Mouse (Mus musculus) embryonic facial prominence, embryonic 15.5 days (tissue): Measurements from ENCODE around the gene Trf. TPM values are rescaled to one million over a fixed set of nuclear protein-coding genes. Genes with fewer than 3 reads are reported as not detected.
"Not testable (repeated sequence)": the region's sequence is repeated elsewhere in the genome, so short reads cannot be mapped to it uniquely, and the experiment has no call there.

Experiments
- ATAC-seq: fragments of 200-750 bp; cut with Nextera tagmentation; 2 replicates; pipeline ENCODE4 v1.8.0; 2017; ENCODE audit warnings: low read depth, moderate TSS enrichment; ENCODE audit not compliant: insufficient number of reproducible peaks, low FRiP score, low TSS enrichment
- H3K27ac ChIP-seq: fragments of 300-500 bp; sonication (generic); replicated peaks from 2 replicates; pipeline ENCODE4 v1.5.1; 2015; ENCODE audit warnings: mild to moderate bottlenecking, inconsistent platforms
- H3K27me3 ChIP-seq: fragments of 300-500 bp; sonication (generic); 2 replicates; pipeline ENCODE4 v1.6.1; 2015; ENCODE audit warnings: inconsistent platforms
- H3K36me3 ChIP-seq: fragments of 300-500 bp; sonication (generic); 2 replicates; pipeline ENCODE4 v1.6.1; 2015; ENCODE audit warnings: mild to moderate bottlenecking, inconsistent platforms
- H3K4me1 ChIP-seq: fragments of 300-500 bp; sonication (generic); 2 replicates; pipeline ENCODE4 v1.6.1; 2015; ENCODE audit warnings: inconsistent platforms
- H3K4me2 ChIP-seq: fragments of 300-500 bp; sonication (generic); replicated peaks from 2 replicates; pipeline ENCODE4 v1.6.1; 2015; ENCODE audit warnings: mild to moderate bottlenecking, inconsistent platforms
- H3K4me3 ChIP-seq: fragments of 300-500 bp; sonication (generic); replicated peaks from 2 replicates; pipeline ENCODE4 v1.5.1; 2015; ENCODE audit warnings: mild to moderate bottlenecking, inconsistent platforms
- H3K9ac ChIP-seq: fragments of 300-500 bp; sonication (generic); 2 replicates; pipeline ENCODE4 v1.6.1; 2015; ENCODE audit warnings: inconsistent platforms
- H3K9me3 ChIP-seq: fragments of 300-500 bp; sonication (generic); replicated peaks from 2 replicates; pipeline ENCODE4 v1.6.1; 2016; ENCODE audit warnings: inconsistent platforms
- WGBS: fragments of 180-500 bp; shearing (Covaris S2); methylation state at CpG from one replicate; pipeline ENCODE4 v1.1.7; 2015; 5-methylcytosine and 5-hydroxymethylcytosine counted together
- polyA plus RNA-seq: library from polyadenylated mRNA; unstranded; fragments of >200 nt; fragmentation: Nextera tagmentation; extraction: Ambion mirVana; gene quantifications from 2 replicates; pipeline ENCODE4 v1.2.1, GENCODE M21; 2015

The Trf gene
- polyA plus RNA-seq, 1 experiment from 2014 or later, result 34.5 TPM

DNA sequence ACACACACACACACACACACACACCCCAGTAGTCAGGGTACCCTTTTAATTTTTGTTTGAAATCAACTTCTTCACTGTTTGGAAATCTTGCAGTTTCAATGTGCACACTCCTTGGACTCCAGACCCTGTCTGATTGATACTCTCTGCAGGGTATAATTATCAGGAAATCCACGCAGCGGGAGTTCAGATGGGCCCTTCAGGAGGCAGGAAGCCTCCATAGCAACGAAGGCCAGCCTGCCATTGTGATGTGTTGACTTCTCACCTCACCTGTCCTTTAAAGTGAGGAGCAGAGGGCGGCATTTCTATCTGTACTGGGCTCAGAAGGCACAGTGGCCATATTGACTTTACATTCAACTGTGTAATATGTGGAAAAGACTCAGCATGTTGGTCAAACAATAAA is 45.4 kb downstream of the Trf start:
- H3K4me2 ChIP-seq, result no peak overlapping the region
- no peaks in the 10 kb centered on the region for H3K27me3 ChIP-seq
- no peak overlapping the region for H3K9ac ChIP-seq
- ATAC-seq, result no peak
- no peak overlapping the region for H3K4me3 ChIP-seq
- peaks cover 24% of the 10 kb centered on the region for H3K36me3 ChIP-seq
- H3K9me3 ChIP-seq, result no peaks in the 10 kb centered on the region
- peaks cover 13% of the 10 kb centered on the region for H3K4me1 ChIP-seq
- 58% methylated on average over 4 of the region's 4 CpGs for WGBS
- no peak overlapping the region for H3K27ac ChIP-seq

GRCm38 (mm10) chr9:103181886-103182285 is 48.4 kb downstream of the Trf start:
- 87% methylated on average over 8 of the region's 8 CpGs for WGBS

GRCm38 (mm10) chr9:103180807-103181565 is 49.3 kb downstream of the Trf start:
- ATAC-seq, result peak; percentile 87
- WGBS, result 1% methylated on average over 20 of the region's 20 CpGs
- H3K9ac ChIP-seq, result peak overlapping the region; percentile 45

More at GRCm38 (mm10) chr9:103181886-103182285, 48.4 kb downstream of the Trf start:
- Histone ChIP-seq H3K4me3 (no peak overlapping the region), H3K4me2 (no peak overlapping the region), H3K9me3 (no peaks in the 10 kb centered on the region), H3K27me3 (no peaks in the 10 kb centered on the region), H3K27ac (no peak overlapping the region), H3K9ac (no peak overlapping the region), H3K4me1 (peaks cover 13% of the 10 kb centered on the region), H3K36me3 (no peaks in the 10 kb centered on the region)
- ATAC-seq, result no peak

DNA sequence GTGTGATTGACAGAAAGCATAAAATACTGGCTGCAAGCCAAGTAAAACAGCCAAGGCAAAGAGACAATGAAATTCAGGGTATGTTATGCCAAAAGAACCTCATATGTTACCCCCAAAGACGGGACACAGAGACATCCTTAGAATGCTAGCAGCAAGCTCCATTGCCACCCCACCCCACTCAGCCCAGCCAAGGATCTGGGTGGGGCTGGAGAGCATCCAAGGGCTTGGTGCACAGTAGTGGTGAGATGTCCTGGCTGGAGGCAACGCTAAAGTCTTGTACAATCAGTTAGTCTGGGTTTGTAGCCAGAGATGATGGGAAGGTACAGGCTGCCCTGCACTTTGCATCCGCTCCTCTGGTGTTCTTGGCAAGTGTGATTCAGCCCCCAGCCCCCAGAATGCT is 49.9 kb downstream of the Trf start:
- no peaks in the 10 kb centered on the region for H3K27me3 ChIP-seq
- H3K9me3 ChIP-seq, result no peaks in the 10 kb centered on the region
- peak overlapping the region; percentile 45 for H3K4me3 ChIP-seq
- peak overlapping the region; percentile 69 for H3K4me2 ChIP-seq
- H3K9ac ChIP-seq, result peak overlapping the region; percentile 45; the same call in 1 of the 2 replicates
- H3K36me3 ChIP-seq, result no peaks in the 10 kb centered on the region
- peaks cover 13% of the 10 kb centered on the region for H3K4me1 ChIP-seq
- WGBS, result 35% methylated on average over 3 of the region's 3 CpGs
- peak; percentile 55; the same call in 1 of the 2 replicates for ATAC-seq
- peak overlapping the region; percentile 76 for H3K27ac ChIP-seq

More at GRCm38 (mm10) chr9:103180807-103181565, 49.3 kb downstream of the Trf start:
- Histone ChIP-seq H3K4me1 (peaks cover 13% of the 10 kb centered on the region), H3K27ac (peak overlapping the region; percentile 76), H3K27me3 (no peaks in the 10 kb centered on the region), H3K4me3 (peak overlapping the region; percentile 45), H3K4me2 (peak overlapping the region; percentile 69), H3K9me3 (no peaks in the 10 kb centered on the region), H3K36me3 (no peaks in the 10 kb centered on the region)

DNA sequence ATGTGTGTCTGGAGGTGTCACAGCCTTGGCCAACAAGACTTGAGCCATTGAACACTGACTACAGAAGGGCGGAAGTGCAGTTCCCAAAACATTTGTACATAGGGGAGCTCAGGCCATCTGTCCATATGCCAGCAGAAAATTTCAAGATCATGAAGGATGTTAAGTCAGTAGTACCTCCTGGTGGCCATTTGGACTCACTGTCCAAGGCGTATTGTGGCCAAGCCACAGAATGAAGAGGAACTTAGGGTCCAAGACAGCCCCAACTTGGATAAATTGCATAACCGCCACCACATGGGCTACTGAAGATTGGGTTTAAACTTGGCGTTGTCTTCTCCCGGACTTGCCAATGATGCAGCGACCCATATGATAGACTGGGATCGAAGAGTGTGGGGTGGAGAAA is 54.6 kb downstream of the Trf start:
- 89% methylated on average over 7 of the region's 7 CpGs for WGBS
- H3K36me3 ChIP-seq, result no peaks in the 10 kb centered on the region
- no peak for ATAC-seq
- H3K27me3 ChIP-seq, result no peaks in the 10 kb centered on the region
- no peaks in the 10 kb centered on the region for H3K9me3 ChIP-seq
- H3K4me2 ChIP-seq, result no peak overlapping the region
- H3K27ac ChIP-seq, result no peak overlapping the region
- H3K4me3 ChIP-seq, result no peak overlapping the region
- no peak overlapping the region for H3K9ac ChIP-seq
- H3K4me1 ChIP-seq, result peaks cover 8% of the 10 kb centered on the region

DNA sequence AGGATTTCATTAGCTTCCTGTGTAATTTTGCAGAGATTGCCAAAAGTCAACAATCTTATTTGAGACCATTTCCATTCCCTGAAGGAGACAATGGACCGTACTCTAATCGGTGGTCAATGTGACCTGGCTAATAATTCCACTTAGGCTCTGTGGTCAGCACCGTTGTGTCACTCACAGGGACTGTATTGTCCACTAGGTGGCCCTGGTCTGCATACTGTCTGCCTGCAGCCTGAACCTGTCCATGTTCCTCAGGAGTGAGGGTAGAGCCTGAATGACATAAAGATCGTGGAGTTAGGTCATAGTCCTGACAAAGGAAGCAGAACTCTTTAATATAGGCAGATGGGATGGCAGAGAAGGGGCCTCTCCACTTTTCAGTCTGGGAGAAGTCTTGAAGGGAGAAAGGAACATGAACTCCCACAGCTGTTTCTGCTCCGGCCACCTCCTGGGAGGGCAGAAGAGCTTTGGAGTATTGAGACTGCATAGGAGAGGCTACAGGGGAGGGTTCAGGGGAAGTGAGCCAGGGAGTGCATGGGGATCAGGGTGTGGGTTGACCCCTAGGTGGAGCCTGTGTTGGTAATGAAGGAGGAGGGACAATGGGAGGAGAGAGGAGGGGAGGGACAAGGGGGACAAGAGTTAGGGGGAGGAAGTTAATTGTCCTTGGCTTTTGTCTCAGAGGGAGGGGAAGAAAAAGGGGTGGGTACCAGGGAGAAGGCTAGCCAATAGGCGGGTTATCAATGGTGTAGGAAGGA is 55.3 kb downstream of the Trf start:
- WGBS, result 64% methylated on average over 6 of the region's 6 CpGs
- Histone ChIP-seq H3K4me2 (no peak overlapping the region), H3K9ac (no peak overlapping the region), H3K4me3 (no peak overlapping the region), H3K27me3 (no peaks in the 10 kb centered on the region), H3K36me3 (no peaks in the 10 kb centered on the region), H3K4me1 (peaks cover under 1% of the 10 kb centered on the region; the same call in 1 of the 2 replicates), H3K9me3 (no peaks in the 10 kb centered on the region), H3K27ac (no peak overlapping the region)
- no peak for ATAC-seq

DNA sequence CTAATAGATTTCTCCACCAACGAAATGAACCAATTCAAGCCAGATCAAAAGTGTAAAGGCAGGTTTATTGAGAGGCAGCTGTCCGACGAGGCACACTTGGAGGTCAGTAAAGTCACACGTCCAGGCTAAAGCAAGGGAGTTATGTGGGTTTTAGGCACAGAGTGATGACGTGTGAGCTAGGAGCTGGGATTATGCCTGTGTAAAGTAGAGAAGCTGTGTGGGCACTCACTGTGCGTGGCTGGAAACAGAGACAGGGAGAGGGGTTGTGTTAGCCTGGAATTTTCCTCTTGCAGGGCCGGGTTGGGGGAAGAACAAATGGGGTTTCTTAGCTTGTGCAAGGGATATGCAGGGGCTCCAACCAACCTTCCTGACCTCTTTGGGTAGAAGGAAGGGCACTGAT is 61.5 kb downstream of the Trf start:
- no peaks in the 10 kb centered on the region for H3K4me1 ChIP-seq
- H3K4me3 ChIP-seq, result no peak overlapping the region
- no peak overlapping the region for H3K27ac ChIP-seq
- no peak for ATAC-seq
- H3K4me2 ChIP-seq, result no peak overlapping the region
- H3K27me3 ChIP-seq, result no peaks in the 10 kb centered on the region
- no peaks in the 10 kb centered on the region for H3K9me3 ChIP-seq
- 70% methylated on average over 7 of the region's 7 CpGs for WGBS
- no peak overlapping the region for H3K9ac ChIP-seq
- H3K36me3 ChIP-seq, result no peaks in the 10 kb centered on the region

DNA sequence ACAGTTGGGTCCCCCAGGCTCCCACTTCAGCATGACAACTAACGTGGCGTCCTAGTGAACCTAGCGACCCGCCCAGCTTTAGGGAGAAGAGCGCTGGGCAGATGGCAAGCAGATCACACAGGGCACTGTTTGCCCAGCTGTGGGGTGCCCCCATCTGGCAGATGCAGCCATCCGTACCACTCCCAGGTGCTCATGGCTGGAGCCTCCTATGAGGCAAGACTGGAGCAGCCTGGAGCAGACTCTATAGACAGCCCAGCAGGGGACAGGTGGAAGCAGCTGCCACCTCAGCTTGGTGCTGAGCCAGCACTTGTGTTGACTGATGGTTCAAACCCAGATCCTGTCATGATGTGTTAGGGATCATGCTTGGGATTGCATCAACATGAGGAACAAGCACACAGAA is 62.2 kb downstream of the Trf start:
- Histone ChIP-seq H3K9ac (no peak overlapping the region), H3K27me3 (no peaks in the 10 kb centered on the region), H3K36me3 (no peaks in the 10 kb centered on the region), H3K4me2 (no peak overlapping the region), H3K9me3 (no peaks in the 10 kb centered on the region), H3K4me1 (no peaks in the 10 kb centered on the region), H3K27ac (no peak overlapping the region), H3K4me3 (no peak overlapping the region)
- WGBS, result 79% methylated on average over 6 of the region's 6 CpGs
- no peak for ATAC-seq

- Histone ChIP-seq H3K9ac (no peak overlapping the region), H3K4me3 (no peak overlapping the region), H3K9me3 (no peaks in the 10 kb centered on the region), H3K4me2 (no peak overlapping the region), H3K4me1 (no peaks in the 10 kb centered on the region), H3K27ac (no peak overlapping the region), H3K27me3 (no peaks in the 10 kb centered on the region), H3K36me3 (no peaks in the 10 kb centered on the region)
- 75% methylated on average over 15 of the region's 15 CpGs for WGBS
- no peak for ATAC-seq
Observed at GRCm38 (mm10) chr9:103163806-103164205, 66.4 kb downstream of the Trf start.

DNA sequence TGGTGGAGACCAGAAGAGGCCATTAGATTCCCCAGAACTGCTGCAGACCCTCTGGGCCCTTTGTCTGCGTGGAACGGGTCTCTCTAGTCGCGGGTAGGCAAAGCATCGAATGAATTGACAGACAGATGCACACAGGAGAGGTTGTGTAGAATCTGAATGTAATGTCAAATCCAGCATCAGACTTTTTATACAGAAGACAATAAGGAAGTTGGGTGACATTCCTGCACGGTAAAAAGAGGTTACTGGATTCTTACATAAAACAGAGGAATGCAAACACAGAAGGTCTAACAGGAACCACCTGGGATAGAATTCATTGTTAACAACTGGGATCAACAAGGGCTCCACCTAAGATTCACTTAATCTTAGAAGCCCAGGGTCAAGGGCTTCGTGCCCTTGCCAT is 75.1 kb downstream of the Trf start:
- not testable (repeated sequence) for ATAC-seq, H3K9ac ChIP-seq, H3K4me2 ChIP-seq, H3K4me1 ChIP-seq, H3K27ac ChIP-seq, H3K9me3 ChIP-seq, H3K27me3 ChIP-seq, H3K4me3 ChIP-seq, H3K36me3 ChIP-seq
- WGBS, result 74% methylated on average over 7 of the region's 7 CpGs

DNA sequence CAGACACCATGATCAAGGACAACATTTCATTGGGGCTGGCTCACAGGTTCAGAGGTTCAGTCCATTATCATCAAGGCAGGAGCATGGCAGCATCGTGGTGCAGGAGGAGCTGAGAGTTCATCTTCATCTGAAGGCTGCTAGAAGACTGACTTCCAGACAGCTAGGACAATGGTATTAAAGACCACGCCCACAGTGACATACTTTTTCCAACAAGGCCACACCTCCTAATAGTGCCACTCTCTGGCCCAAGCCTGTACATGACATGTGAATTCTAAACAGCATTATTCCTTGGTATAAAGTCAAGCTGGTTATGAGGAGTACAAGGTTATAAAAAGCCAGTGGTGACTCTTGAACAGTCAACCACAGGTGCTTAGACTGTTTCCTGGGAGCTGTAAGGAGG is 75.7 kb downstream of the Trf start:
- Histone ChIP-seq H3K27me3 (no peaks in the 10 kb centered on the region), H3K27ac (no peak overlapping the region), H3K9ac (no peak overlapping the region), H3K36me3 (no peaks in the 10 kb centered on the region), H3K4me1 (no peaks in the 10 kb centered on the region), H3K4me3 (no peak overlapping the region), H3K9me3 (no peaks in the 10 kb centered on the region), H3K4me2 (no peak overlapping the region)
- ATAC-seq, result no peak
- 83% methylated on average over 2 of the region's 2 CpGs for WGBS
